19 mouse cellular contexts compared by ENCODE assay signal in genomic region chr2:154243356-154244036, GRCm38 (mm10). TPM values are rescaled to one million over a fixed set of nuclear protein-coding genes. Genes with fewer than 3 reads are reported as not detected.
A peak's percentile ranks its signal among the peaks of the same experiment; 100 is the strongest.
DNase-seq lines count a peak whose midpoint lies in the region; ATAC-seq and TF ChIP-seq lines count a peak whose summit lies in the region.
"Had no signal": no experiment of that assay in that cellular context is flagged by ENCODE, and none has a peak within 500 bp of the region (broad histone marks: within the 10 kb centered on the region; RNA-seq: fewer than 3 reads in every experiment).

No protein-coding gene starts in this region.

- no peaks in the 10 kb centered on the region for H3K27me3 ChIP-seq in liver, embryonic 12.5 days (replicated peaks)
- H3K27me3 ChIP-seq in thymus, adult 2 months (ENCODE audit: control insufficient read depth, insufficient read depth, low read length) = no peaks in the 10 kb centered on the region

- peak; percentile 77 to 81 for DNase-seq in cerebellum, postnatal 14 days
- peak; percentile 18 to 20 for DNase-seq in frontal cortex, postnatal 14 days (ENCODE audit: low spot score in 2 of 2)
- DNase-seq in left cerebral cortex, adult 2 months (ENCODE audit: extremely low spot score in 1 of 2, low spot score in 2 of 2) = peak; percentile 36 to 61
- DNase-seq in right cerebral cortex, postnatal 14 days = peak; percentile 33
- no peak for DNase-seq in spleen, adult 18-20 months
- DNase-seq in thymus, adult 2 months = no peak
- DNase-seq: adrenal gland, postnatal 14 days; gastrocnemius, adult 2 months; kidney, adult 2 months had no signal

- no peaks in the 10 kb centered on the region for H3K36me3 ChIP-seq in liver, embryonic 12.5 days
- H3K36me3 ChIP-seq in thymus, adult 2 months (ENCODE audit: control insufficient read depth, insufficient read depth, low read length) = no peaks in the 10 kb centered on the region

- no peak for TF ChIP-seq CTCF in left cerebral cortex, adult 2 months (IDR thresholded peaks at IDR 0.05)
- no peak for TF ChIP-seq CTCF in thymus, adult 2 months (IDR thresholded peaks at IDR 0.05; ENCODE audit: borderline replicate concordance, control insufficient read depth, extremely low read depth, insufficient read depth, low read length, poor library complexity)

- no peak for ATAC-seq in cerebellum, adult (ENCODE audit: insufficient number of reproducible peaks, low FRiP score, low TSS enrichment)
- no peak for ATAC-seq in liver, embryonic 12.5 days
- ATAC-seq: midbrain, embryonic 16.5 days had no signal

- no peak overlapping the region for H3K9ac ChIP-seq in liver, embryonic 12.5 days
- H3K9ac ChIP-seq: liver, embryonic 14.5 days had no signal

- intact Hi-C loops in left cerebral cortex, adult 2 months (cut with DNase I) = loop anchor here (1.0 kb wide), 1 partner anchor 31 kb away; no protein-coding TSS in a partner anchor

- no peak overlapping the region for H3K27ac ChIP-seq in left cerebral cortex, adult 2 months
- no peak overlapping the region for H3K27ac ChIP-seq in liver, embryonic 12.5 days
- no peak overlapping the region for H3K27ac ChIP-seq in thymus, adult 2 months (ENCODE audit: control insufficient read depth, insufficient read depth, low read length)
- H3K27ac ChIP-seq: gastrocnemius, adult 2 months; liver, embryonic 14.5 days; macrophage had no signal

- no peak overlapping the region for H3K4me3 ChIP-seq in left cerebral cortex, adult 2 months
- no peak overlapping the region for H3K4me3 ChIP-seq in liver, embryonic 12.5 days
- no peak overlapping the region for H3K4me3 ChIP-seq in thymus, adult 2 months (ENCODE audit: control insufficient read depth, insufficient read depth, low read length)
- H3K4me3 ChIP-seq: gastrocnemius, adult 2 months had no signal

- H3K4me1 ChIP-seq in liver, embryonic 12.5 days = no peaks in the 10 kb centered on the region
- H3K4me1 ChIP-seq in thymus, adult 2 months (replicated peaks; ENCODE audit: control insufficient read depth, insufficient read depth, low read length) = no peaks in the 10 kb centered on the region

- no peak for TF ChIP-seq POLR2A in thymus, adult 2 months (IDR thresholded peaks at IDR 0.05; ENCODE audit: control insufficient read depth, extremely low read depth, insufficient read depth, low read length, poor library complexity)

- no peaks in the 10 kb centered on the region for H3K9me3 ChIP-seq in liver, embryonic 12.5 days (replicated peaks)

- H3K4me2 ChIP-seq in liver, embryonic 12.5 days = no peak overlapping the region
- H3K4me2 ChIP-seq: heart, embryonic 11.5 days had no signal

- WGBS in liver, embryonic 12.5 days (ENCODE audit: insufficient replicate concordance) = 73% methylated on average over 10 of the region's 10 CpGs
- WGBS in thymus, adult 2 months = 95% methylated on average over 10 of the region's 10 CpGs

RNA-seq across cellular contexts. Expression of gene Bpifb9a, which starts 14.2 kb away (rescaled TPM):
- not detected for total RNA-seq in left cerebral cortex, adult 2 months (2021)
- not detected in 2 replicates for polyA plus RNA-seq in liver, embryonic 12.5 days (2016; fragmentation: Nextera tagmentation; extraction: Ambion mirVana)
- polyA plus RNA-seq in thymus, adult 2 months (2012; rRNA removed) = 0.11 and 0.14 TPM in 2 replicates
- total RNA-seq: adrenal gland, postnatal 14 days; gastrocnemius, adult 2 months; layer of hippocampus, postnatal 25 days; neutrophil, adult 5-6 weeks had no signal
- polyA plus RNA-seq: heart, embryonic 11.5 days; hindbrain, embryonic 11.5 days; kidney, adult 2 months; liver, embryonic 14.5 days; macrophage; midbrain, embryonic 16.5 days; stomach, embryonic 16.5 days had no signal

RNA-seq across cellular contexts. Expression of gene Bpifb5, which starts 20.0 kb away (rescaled TPM):
- total RNA-seq in left cerebral cortex, adult 2 months (2021) = not detected
- not detected in 2 replicates for polyA plus RNA-seq in liver, embryonic 12.5 days (2016; fragmentation: Nextera tagmentation; extraction: Ambion mirVana)
- polyA plus RNA-seq in thymus, adult 2 months (2012; rRNA removed) = 0.40 and 0.65 TPM in 2 replicates
- total RNA-seq: adrenal gland, postnatal 14 days; gastrocnemius, adult 2 months; layer of hippocampus, postnatal 25 days; neutrophil, adult 5-6 weeks had no signal
- polyA plus RNA-seq: hindbrain, embryonic 11.5 days; liver, embryonic 14.5 days; macrophage had no signal

RNA-seq across cellular contexts. Expression of gene Bpifb1, which starts 52.9 kb away (rescaled TPM):
- under 1 TPM in 1 of 2 experiments, not detected in 1; 0.50 TPM for total RNA-seq in left cerebral cortex, adult 2 months (2021)
- 0.13 and 0.23 TPM in 2 replicates for polyA plus RNA-seq in liver, embryonic 12.5 days (2016; fragmentation: Nextera tagmentation; extraction: Ambion mirVana)
- 1.4 and 1.5 TPM in 2 replicates for polyA plus RNA-seq in thymus, adult 2 months (2012; rRNA removed)
- total RNA-seq: adrenal gland, postnatal 14 days; gastrocnemius, adult 2 months; neutrophil, adult 5-6 weeks had no signal
- polyA plus RNA-seq: hindbrain, embryonic 11.5 days; kidney, adult 2 months; macrophage had no signal

Comparison
In these comparisons a context has a peak if more than half of its experiments do, and no peak if none do; other contexts are left out.
1. DNase-seq: peak in cerebellum, postnatal 14 days (2 of 2), frontal cortex, postnatal 14 days (2 of 2), left cerebral cortex, adult 2 months (2 of 2) and right cerebral cortex, postnatal 14 days (single experiment); none in spleen, adult 18-20 months (0 of 2) and thymus, adult 2 months (single experiment).